Mouse (Mus musculus) liver, adult 2 months (tissue): ENCODE measurements around the gene Sox5.

ENCODE experiments used
- CTCF ChIP-seq: fragments of 200-500 bp; IDR thresholded peaks from 2 replicates; pipeline ENCODE4 v1.5.1; 2011; ENCODE audit warnings: low read depth, low read length, control low read depth
- POLR2A ChIP-seq: fragments of 200-500 bp; IDR thresholded peaks from 2 replicates; pipeline ENCODE4 v1.6.1; 2011; ENCODE audit warnings: low read length, control low read depth; ENCODE audit not compliant: insufficient read depth; ENCODE audit errors: extremely low read depth

DNA sequence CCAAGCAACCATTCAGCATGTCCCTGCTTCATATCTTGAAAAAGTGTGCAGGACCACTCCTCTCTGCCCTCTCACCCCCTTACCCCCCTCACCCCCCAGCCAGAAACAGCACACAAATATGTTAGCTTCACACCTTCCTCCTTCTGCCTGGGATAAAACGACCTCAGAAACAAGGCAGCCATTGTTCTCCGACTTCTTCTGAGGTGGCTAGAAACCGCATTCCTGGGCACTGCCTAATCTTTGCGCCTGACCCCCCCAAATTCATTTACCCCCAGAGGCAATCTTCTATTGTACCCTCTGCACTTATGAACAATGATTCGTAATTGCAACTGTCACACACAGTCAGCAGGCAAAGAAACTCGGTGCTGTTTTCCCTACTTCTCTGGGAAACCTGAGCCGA is 742.6 kb downstream of the Sox5 start:
- TF ChIP-seq POLR2A (no peak), CTCF (no peak)
